Mouse (Mus musculus): Measurements from ENCODE around the gene Sp2. TPM values are rescaled to one million over a fixed set of nuclear protein-coding genes. Genes with fewer than 3 reads are reported as not detected.
A peak's percentile ranks its signal among the peaks of the same experiment; 100 is the strongest.

Gene Sp2
- total RNA-seq, 1 experiment, result 5.4 TPM

DNA sequence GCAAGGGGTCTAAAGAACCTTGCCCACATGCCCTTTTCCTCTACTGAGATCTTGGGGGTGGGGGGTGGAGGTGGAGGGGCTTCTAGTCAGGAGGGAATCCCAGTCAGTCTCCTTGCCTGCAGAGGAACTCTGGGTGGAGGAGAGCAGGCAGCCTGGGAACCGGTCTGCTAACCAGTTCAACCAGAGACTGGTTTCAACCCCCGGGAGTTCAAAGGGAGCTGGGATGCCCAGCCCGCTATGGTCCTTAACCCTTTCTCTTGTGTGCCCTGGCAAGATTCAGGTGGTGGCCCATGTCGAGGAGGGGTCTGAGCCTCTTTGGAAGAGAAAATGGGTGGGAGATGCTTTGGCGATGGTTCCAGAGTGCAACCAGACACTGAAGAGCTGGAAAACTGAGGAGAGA, 54.1 kb downstream of the Sp2 start:
- DNase-seq (ENCODE audit: low read depth, low spot score), result no peak
- Histone ChIP-seq H3K4me1 (ENCODE audit: control insufficient read depth in 2 of 2, insufficient read depth in 2 of 2, low read length in 2 of 2, poor library complexity in 1 of 2) (peaks cover 7 to 15% of the 10 kb centered on the region in 2 experiments), H3K4me3 (ENCODE audit: insufficient read depth in 1 of 2, low read depth in 1 of 2, low read length in 2 of 2, poor library complexity in 1 of 2, severe bottlenecking in 1 of 2) (peak overlapping the region in 1 of 2 experiments; percentile 35; a peak in 2 of 4 replicates), H3K36me3 (ENCODE audit: control insufficient read depth, insufficient read depth, low read length, poor library complexity, severe bottlenecking) (no peaks in the 10 kb centered on the region), H3K9me3 (ENCODE audit: control insufficient read depth, insufficient read depth, low read depth, low read length) (no peaks in the 10 kb centered on the region), H3K9ac (ENCODE audit: insufficient read depth, low read depth, low read length, poor library complexity, severe bottlenecking) (no peak overlapping the region), H3K27ac (ENCODE audit: insufficient read depth, low read depth, low read length, poor library complexity, severe bottlenecking) (no peak overlapping the region)
- in situ Hi-C loops (cut with MboI; ENCODE audit: low sequenced_read_pairs in 2 of 2, unreplicated experiment in 2 of 2), result no loop called here
- TF ChIP-seq ZNF384 (IDR thresholded peaks at IDR 0.05; ENCODE audit: low read depth, low read length) (no peak), ZC3H11A (IDR thresholded peaks at IDR 0.05; ENCODE audit: borderline replicate concordance, low read depth, low read length) (no peak), HCFC1 (IDR thresholded peaks at IDR 0.05; ENCODE audit: borderline replicate concordance, insufficient read depth, low read length) (no peak), MAFK (IDR thresholded peaks at IDR 0.05; ENCODE audit: insufficient read depth, low read depth, low read length) (no peak), CHD2 (IDR thresholded peaks at IDR 0.05; ENCODE audit: low read depth, low read length) (no peak)

GRCm38 (mm10) chr11:96928088-96928487, 54.7 kb downstream of the Sp2 start, which contains the start of gene Prr15l:
TSS of gene Prr15l (plus strand) at chr11:96928104.
- TF ChIP-seq ZNF384 (IDR thresholded peaks at IDR 0.05; ENCODE audit: low read depth, low read length) (no peak), CHD2 (IDR thresholded peaks at IDR 0.05; ENCODE audit: low read depth, low read length) (no peak), HCFC1 (IDR thresholded peaks at IDR 0.05; ENCODE audit: borderline replicate concordance, insufficient read depth, low read length) (no peak), MAFK (IDR thresholded peaks at IDR 0.05; ENCODE audit: insufficient read depth, low read depth, low read length) (no peak), ZC3H11A (IDR thresholded peaks at IDR 0.05; ENCODE audit: borderline replicate concordance, low read depth, low read length) (no peak)
- no peak within 1 kb of the TSS for H3K27ac ChIP-seq (ENCODE audit: insufficient read depth, low read depth, low read length, poor library complexity, severe bottlenecking)
- in situ Hi-C loops (cut with MboI; ENCODE audit: low sequenced_read_pairs in 2 of 2, unreplicated experiment in 2 of 2), result no loop called here
- H3K9me3 ChIP-seq (ENCODE audit: control insufficient read depth, insufficient read depth, low read depth, low read length), result no peaks in the 10 kb centered on the region
- peak within 1 kb of the TSS in 1 of 2 experiments; percentile 35; a peak in 2 of 4 replicates for H3K4me3 ChIP-seq (ENCODE audit: insufficient read depth in 1 of 2, low read depth in 1 of 2, low read length in 2 of 2, poor library complexity in 1 of 2, severe bottlenecking in 1 of 2)
- H3K4me1 ChIP-seq (ENCODE audit: control insufficient read depth in 2 of 2, insufficient read depth in 2 of 2, low read length in 2 of 2, poor library complexity in 1 of 2), result peaks cover 7 to 15% of the 10 kb centered on the region in 2 experiments
- H3K9ac ChIP-seq (ENCODE audit: insufficient read depth, low read depth, low read length, poor library complexity, severe bottlenecking), result no peak within 1 kb of the TSS
- no peak for DNase-seq (ENCODE audit: low read depth, low spot score)
- no peaks in the 10 kb centered on the region for H3K36me3 ChIP-seq (ENCODE audit: control insufficient read depth, insufficient read depth, low read length, poor library complexity, severe bottlenecking)

DNA sequence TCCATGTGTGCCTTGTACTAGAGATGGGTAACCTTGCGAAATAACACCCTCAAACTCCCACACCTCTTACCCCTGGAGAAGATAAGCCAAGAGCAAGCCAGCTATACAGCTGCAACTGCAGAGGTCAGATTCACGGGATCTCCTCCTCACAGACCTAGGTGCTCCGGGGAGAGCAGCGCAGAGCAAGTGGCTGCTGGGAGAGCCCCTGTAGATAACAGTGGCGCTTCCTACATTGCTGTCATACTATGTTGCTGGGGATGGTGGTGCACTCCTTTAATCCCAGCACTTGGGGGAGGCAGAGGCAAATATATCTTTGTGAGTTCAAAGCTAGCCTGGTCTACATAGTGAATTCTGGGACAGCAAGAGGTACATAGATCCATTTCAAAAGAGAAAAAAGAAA, 56.2 kb downstream of the Sp2 start:
- Histone ChIP-seq H3K4me1 (ENCODE audit: control insufficient read depth in 2 of 2, insufficient read depth in 2 of 2, low read length in 2 of 2, poor library complexity in 1 of 2) (peaks cover 7 to 14% of the 10 kb centered on the region in 2 experiments), H3K9me3 (ENCODE audit: control insufficient read depth, insufficient read depth, low read depth, low read length) (no peaks in the 10 kb centered on the region), H3K36me3 (ENCODE audit: control insufficient read depth, insufficient read depth, low read length, poor library complexity, severe bottlenecking) (no peaks in the 10 kb centered on the region), H3K9ac (ENCODE audit: insufficient read depth, low read depth, low read length, poor library complexity, severe bottlenecking) (no peak overlapping the region), H3K27ac (ENCODE audit: insufficient read depth, low read depth, low read length, poor library complexity, severe bottlenecking) (no peak overlapping the region), H3K4me3 (ENCODE audit: insufficient read depth in 1 of 2, low read depth in 1 of 2, low read length in 2 of 2, poor library complexity in 1 of 2, severe bottlenecking in 1 of 2) (no peak overlapping the region)
- TF ChIP-seq HCFC1 (IDR thresholded peaks at IDR 0.05; ENCODE audit: borderline replicate concordance, insufficient read depth, low read length), result no peak
- TF ChIP-seq ZNF384 (IDR thresholded peaks at IDR 0.05; ENCODE audit: low read depth, low read length), result no peak
- TF ChIP-seq ZC3H11A (IDR thresholded peaks at IDR 0.05; ENCODE audit: borderline replicate concordance, low read depth, low read length), result no peak
- no peak for TF ChIP-seq MAFK (IDR thresholded peaks at IDR 0.05; ENCODE audit: insufficient read depth, low read depth, low read length)
- no peak for TF ChIP-seq CHD2 (IDR thresholded peaks at IDR 0.05; ENCODE audit: low read depth, low read length)
- in situ Hi-C loops (cut with MboI; ENCODE audit: low sequenced_read_pairs in 2 of 2, unreplicated experiment in 2 of 2), result no loop called here
- DNase-seq (ENCODE audit: low read depth, low spot score), result no peak

DNA sequence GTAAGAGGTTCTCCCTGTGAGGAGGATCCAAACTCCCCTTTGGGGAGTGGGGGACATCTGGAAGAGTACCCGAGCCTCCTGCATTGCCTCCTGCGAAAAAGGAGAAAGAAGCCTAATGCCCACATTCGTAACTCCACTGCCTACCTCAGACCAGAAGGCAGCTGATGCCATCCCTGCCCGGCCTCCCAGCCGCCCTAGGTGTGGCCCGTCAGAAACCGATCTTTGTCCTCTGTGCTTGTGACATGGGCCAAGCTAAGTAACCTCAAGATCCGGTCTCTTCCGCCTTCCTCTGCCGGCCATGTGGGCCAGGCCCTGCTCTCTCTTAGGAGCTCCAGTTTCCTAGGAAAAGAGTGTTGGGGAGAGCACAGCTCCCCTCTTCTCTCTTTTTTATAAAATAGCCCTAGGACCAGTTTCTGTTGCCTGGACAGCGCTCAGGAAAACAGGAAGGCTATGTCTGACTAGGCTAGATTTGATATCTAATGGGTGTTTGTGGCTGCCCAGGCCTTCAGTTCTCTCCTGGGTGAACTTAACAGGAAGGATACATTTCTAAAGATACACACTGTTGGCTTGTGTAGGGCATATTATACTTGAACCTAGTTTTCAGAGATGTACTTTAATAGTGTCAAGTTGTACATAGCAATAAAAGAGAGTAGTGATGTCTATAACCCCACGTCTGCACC, 57.1 kb downstream of the Sp2 start:
- no peak overlapping the region for H3K27ac ChIP-seq (ENCODE audit: insufficient read depth, low read depth, low read length, poor library complexity, severe bottlenecking)
- TF ChIP-seq HCFC1 (IDR thresholded peaks at IDR 0.05; ENCODE audit: borderline replicate concordance, insufficient read depth, low read length) (no peak), MAFK (IDR thresholded peaks at IDR 0.05; ENCODE audit: insufficient read depth, low read depth, low read length) (no peak), ZNF384 (IDR thresholded peaks at IDR 0.05; ENCODE audit: low read depth, low read length) (no peak), CHD2 (IDR thresholded peaks at IDR 0.05; ENCODE audit: low read depth, low read length) (no peak), ZC3H11A (IDR thresholded peaks at IDR 0.05; ENCODE audit: borderline replicate concordance, low read depth, low read length) (no peak)
- no peak overlapping the region; a peak in 1 of 4 replicates for H3K4me3 ChIP-seq (ENCODE audit: insufficient read depth in 1 of 2, low read depth in 1 of 2, low read length in 2 of 2, poor library complexity in 1 of 2, severe bottlenecking in 1 of 2)
- peaks cover 7 to 10% of the 10 kb centered on the region in 2 experiments for H3K4me1 ChIP-seq (ENCODE audit: control insufficient read depth in 2 of 2, insufficient read depth in 2 of 2, low read length in 2 of 2, poor library complexity in 1 of 2)
- in situ Hi-C loops (cut with MboI; ENCODE audit: low sequenced_read_pairs in 2 of 2, unreplicated experiment in 2 of 2), result no loop called here
- no peak for DNase-seq (ENCODE audit: low read depth, low spot score)
- no peaks in the 10 kb centered on the region for H3K9me3 ChIP-seq (ENCODE audit: control insufficient read depth, insufficient read depth, low read depth, low read length)
- no peaks in the 10 kb centered on the region for H3K36me3 ChIP-seq (ENCODE audit: control insufficient read depth, insufficient read depth, low read length, poor library complexity, severe bottlenecking)
- 0 out of 2 replicates have a peak overlapping the region, but pooled peaks have one; percentile 15 for H3K9ac ChIP-seq (ENCODE audit: insufficient read depth, low read depth, low read length, poor library complexity, severe bottlenecking)

All from ES-E14 (cell line).